Comparison of ENCODE assay signal across 27 mouse cellular contexts in genomic region chr10:113161486-113161885, GRCm38 (mm10).
DNase-seq lines count a peak whose midpoint lies in the region; ATAC-seq and TF ChIP-seq lines count a peak whose summit lies in the region.
"Had no signal": no experiment of that assay in that cellular context is flagged by ENCODE, and none has a peak within 500 bp of the region (broad histone marks: within the 10 kb centered on the region; RNA-seq: fewer than 3 reads in every experiment).

No protein-coding gene starts in this region.

- no peaks in the 10 kb centered on the region for H3K27me3 ChIP-seq in kidney, embryonic 16.5 days (ENCODE audit: insufficient read depth, low read length)
- no peaks in the 10 kb centered on the region for H3K27me3 ChIP-seq in hindbrain, embryonic 13.5 days
- no peaks in the 10 kb centered on the region for H3K27me3 ChIP-seq in hindbrain, postnatal 0 days (ENCODE audit: insufficient read depth, low read length)
- H3K27me3 ChIP-seq in midbrain, postnatal 0 days (ENCODE audit: insufficient read depth, low read length), result no peaks in the 10 kb centered on the region
- H3K27me3 ChIP-seq: CH12.LX; limb, embryonic 12.5 days had no signal

- H3K9ac ChIP-seq in kidney, embryonic 16.5 days (replicated peaks; ENCODE audit: low read length), result no peak overlapping the region
- H3K9ac ChIP-seq in hindbrain, embryonic 13.5 days, result no peak overlapping the region
- no peak overlapping the region for H3K9ac ChIP-seq in hindbrain, postnatal 0 days (replicated peaks; ENCODE audit: low read length)
- no peak overlapping the region for H3K9ac ChIP-seq in midbrain, postnatal 0 days (replicated peaks; ENCODE audit: low read length, poor library complexity, severe bottlenecking)
- H3K9ac ChIP-seq: limb, embryonic 12.5 days had no signal

- no peak overlapping the region for H3K4me2 ChIP-seq in kidney, embryonic 16.5 days (replicated peaks; ENCODE audit: low read depth, low read length)
- no peak overlapping the region for H3K4me2 ChIP-seq in hindbrain, embryonic 13.5 days
- H3K4me2 ChIP-seq in hindbrain, postnatal 0 days (ENCODE audit: low read depth, low read length), result no peak overlapping the region
- no peak overlapping the region for H3K4me2 ChIP-seq in midbrain, postnatal 0 days (ENCODE audit: low read depth, low read length, poor library complexity, severe bottlenecking)
- H3K4me2 ChIP-seq: heart, embryonic 11.5 days; limb, embryonic 12.5 days; liver, embryonic 11.5 days had no signal

- H3K36me3 ChIP-seq in kidney, embryonic 16.5 days (ENCODE audit: insufficient read depth, low read length), result no peaks in the 10 kb centered on the region
- H3K36me3 ChIP-seq in hindbrain, embryonic 13.5 days, result no peaks in the 10 kb centered on the region
- no peaks in the 10 kb centered on the region for H3K36me3 ChIP-seq in hindbrain, postnatal 0 days (ENCODE audit: insufficient read depth, low read length)
- H3K36me3 ChIP-seq in midbrain, postnatal 0 days (ENCODE audit: insufficient read depth, low read length), result no peaks in the 10 kb centered on the region
- H3K36me3 ChIP-seq: G1E; limb, embryonic 12.5 days had no signal

- H3K4me1 ChIP-seq in kidney, embryonic 16.5 days (ENCODE audit: insufficient read depth, low read length), result no peaks in the 10 kb centered on the region
- H3K4me1 ChIP-seq in hindbrain, embryonic 13.5 days (replicated peaks), result no peaks in the 10 kb centered on the region
- H3K4me1 ChIP-seq in hindbrain, postnatal 0 days (ENCODE audit: insufficient read depth, low read length), result no peaks in the 10 kb centered on the region
- H3K4me1 ChIP-seq in midbrain, postnatal 0 days (ENCODE audit: insufficient read depth, low read length), result no peaks in the 10 kb centered on the region
- H3K4me1 ChIP-seq: limb, embryonic 12.5 days had no signal

- no peak for DNase-seq in kidney, adult 11 months
- peak; percentile 9 for DNase-seq in hindbrain, postnatal 0 days (ENCODE audit: low spot score)
- DNase-seq in midbrain, postnatal 0 days (ENCODE audit: low spot score), result peak; percentile 6
- no peak for DNase-seq in cerebellum, adult 11-12 months
- no peak for DNase-seq in thymus, postnatal 25 days
- DNase-seq in spleen, postnatal 14 days (ENCODE audit: low spot score in 2 of 2), result no peak
- DNase-seq: adrenal gland, postnatal 36 days; B cell, adult 2 months; cerebellum, adult 18-20 months; cerebellum, postnatal 36 days; gastrocnemius, postnatal 14 days; heart, adult 11 months; kidney, postnatal 10 days; layer of hippocampus, postnatal 36 days; lung, adult 18-20 months; lung, postnatal 10 days; right cerebral cortex, postnatal 14 days had no signal

- 28% methylated on average over 3 of the region's 3 CpGs for WGBS in kidney, embryonic 16.5 days
- 58% methylated on average over 3 of the region's 3 CpGs for WGBS in hindbrain, embryonic 13.5 days
- 43% methylated on average over 3 of the region's 3 CpGs for WGBS in hindbrain, postnatal 0 days
- 35% methylated on average over 3 of the region's 3 CpGs for WGBS in midbrain, postnatal 0 days

- no peak overlapping the region for H3K27ac ChIP-seq in kidney, embryonic 16.5 days (ENCODE audit: low read length)
- no peak overlapping the region for H3K27ac ChIP-seq in hindbrain, embryonic 13.5 days
- H3K27ac ChIP-seq in hindbrain, postnatal 0 days, result no peak overlapping the region
- H3K27ac ChIP-seq in midbrain, postnatal 0 days (ENCODE audit: low read depth, low read length), result no peak overlapping the region
- H3K27ac ChIP-seq: limb, embryonic 12.5 days had no signal

- ATAC-seq in kidney, embryonic 16.5 days (ENCODE audit: low FRiP score, low TSS enrichment), result peak; percentile 76
- peak; percentile 39; the same call in 1 of the 2 replicates for ATAC-seq in hindbrain, embryonic 13.5 days (ENCODE audit: low FRiP score)
- ATAC-seq in hindbrain, postnatal 0 days, result peak; percentile 63; the same call in 1 of the 2 replicates
- no peak for ATAC-seq in midbrain, postnatal 0 days (ENCODE audit: low FRiP score)
- ATAC-seq: forebrain, embryonic 14.5 days; intestine, embryonic 16.5 days; Patski had no signal

- no peaks in the 10 kb centered on the region for H3K9me3 ChIP-seq in kidney, embryonic 16.5 days (ENCODE audit: low read length)
- H3K9me3 ChIP-seq in hindbrain, embryonic 13.5 days, result no peaks in the 10 kb centered on the region
- no peaks in the 10 kb centered on the region for H3K9me3 ChIP-seq in hindbrain, postnatal 0 days (ENCODE audit: low read length)
- H3K9me3 ChIP-seq in midbrain, postnatal 0 days (ENCODE audit: low read length), result no peaks in the 10 kb centered on the region
- H3K9me3 ChIP-seq: G1E; limb, embryonic 12.5 days had no signal

- no peak for TF ChIP-seq CTCF in hindbrain, postnatal 0 days (IDR thresholded peaks at IDR 0.05; ENCODE audit: low read depth)
- TF ChIP-seq CTCF in midbrain, postnatal 0 days (IDR thresholded peaks at IDR 0.05), result no peak

- no peak overlapping the region for H3K4me3 ChIP-seq in kidney, embryonic 16.5 days (ENCODE audit: low read length)
- no peak overlapping the region for H3K4me3 ChIP-seq in hindbrain, embryonic 13.5 days
- H3K4me3 ChIP-seq in hindbrain, postnatal 0 days (ENCODE audit: low read length), result no peak overlapping the region
- H3K4me3 ChIP-seq in midbrain, postnatal 0 days (ENCODE audit: low read depth, low read length), result no peak overlapping the region
- H3K4me3 ChIP-seq: limb, embryonic 12.5 days had no signal

Comparison
In these comparisons a context has a peak if more than half of its experiments do, and no peak if none do; other contexts are left out.
1. DNase-seq: peak in hindbrain, postnatal 0 days (single experiment) and midbrain, postnatal 0 days (single experiment); none in kidney, adult 11 months (single experiment), cerebellum, adult 11-12 months (single experiment), thymus, postnatal 25 days (single experiment) and spleen, postnatal 14 days (0 of 2).